Mouse (Mus musculus): Measurements from ENCODE around the gene Nlrp2. TPM values are rescaled to one million over a fixed set of nuclear protein-coding genes. Genes with fewer than 3 reads are reported as not detected.

Nlrp2 gene
- polyA plus RNA-seq (2014; fragmentation: Nextera tagmentation; extraction: Ambion mirVana) = not detected in 2 replicates

GRCm38 (mm10) chr7:5350935-5351334 lies at the start of gene Nlrp2:
Gene Nlrp2 (minus strand): TSS chr7:5351035.
- ATAC-seq (replicated peaks; ENCODE audit: low FRiP score) (no peak), DNase-seq (ENCODE audit: low spot score) (no peak)
- H3K4me2 ChIP-seq (ENCODE audit: low read depth, low read length, severe bottlenecking) = no peak within 1 kb of the TSS
- no peak within 1 kb of the TSS for H3K4me3 ChIP-seq (ENCODE audit: low read depth, low read length)
- 86% methylated on average over 4 of the region's 4 CpGs for WGBS
- H3K36me3 ChIP-seq (ENCODE audit: control insufficient read depth, insufficient read depth, low read length) = no peaks in the 10 kb centered on the region
- no peaks in the 10 kb centered on the region for H3K27me3 ChIP-seq (ENCODE audit: control insufficient read depth, insufficient read depth, low read length)
- no peak within 1 kb of the TSS for H3K27ac ChIP-seq (ENCODE audit: low read depth, low read length)
- no peak within 1 kb of the TSS for H3K9ac ChIP-seq (ENCODE audit: low read length)
- no peaks in the 10 kb centered on the region for H3K4me1 ChIP-seq (replicated peaks; ENCODE audit: control insufficient read depth, insufficient read depth, low read length)
- H3K9me3 ChIP-seq (ENCODE audit: control insufficient read depth, low read length) = peaks cover 23% of the 10 kb centered on the region

- no peaks in the 10 kb centered on the region for H3K4me1 ChIP-seq (replicated peaks; ENCODE audit: control insufficient read depth, insufficient read depth, low read length)
- DNase-seq (ENCODE audit: low spot score) (no peak), ATAC-seq (replicated peaks; ENCODE audit: low FRiP score) (no peak)
- H3K27me3 ChIP-seq (ENCODE audit: control insufficient read depth, insufficient read depth, low read length) = no peaks in the 10 kb centered on the region
- peaks cover 17% of the 10 kb centered on the region; the same call in 1 of the 2 replicates for H3K9me3 ChIP-seq (ENCODE audit: control insufficient read depth, low read length)
- no peak overlapping the region for H3K4me2 ChIP-seq (ENCODE audit: low read depth, low read length, severe bottlenecking)
- H3K9ac ChIP-seq (ENCODE audit: low read length) = no peak overlapping the region
- H3K36me3 ChIP-seq (ENCODE audit: control insufficient read depth, insufficient read depth, low read length) = no peaks in the 10 kb centered on the region
- H3K4me3 ChIP-seq (ENCODE audit: low read depth, low read length) = no peak overlapping the region
- WGBS = 72% methylated on average over 2 of the region's 2 CpGs
- no peak overlapping the region for H3K27ac ChIP-seq (ENCODE audit: low read depth, low read length)
Observed at GRCm38 (mm10) chr7:5366724-5367123, 15.9 kb upstream of the Nlrp2 start.

- no peak for ATAC-seq (replicated peaks; ENCODE audit: low FRiP score)
- peaks cover 17% of the 10 kb centered on the region; the same call in 1 of the 2 replicates for H3K9me3 ChIP-seq (ENCODE audit: control insufficient read depth, low read length)
- H3K27ac ChIP-seq (ENCODE audit: low read depth, low read length) = no peak overlapping the region
Observed at GRCm38 (mm10) chr7:5363599-5363998, 12.8 kb upstream of the Nlrp2 start.

GRCm38 (mm10) chr7:5350237-5350636 lies 598 bp downstream of the Nlrp2 start, which contains the start of gene Gm5065:
Gene Gm5065 (plus strand): TSS chr7:5350537.
- H3K36me3 ChIP-seq (ENCODE audit: control insufficient read depth, insufficient read depth, low read length) = no peaks in the 10 kb centered on the region
- WGBS = 90% methylated on average over 1 of the region's 1 CpGs
- H3K27ac ChIP-seq (ENCODE audit: low read depth, low read length) = no peak within 1 kb of the TSS
- H3K4me1 ChIP-seq (replicated peaks; ENCODE audit: control insufficient read depth, insufficient read depth, low read length) = no peaks in the 10 kb centered on the region
- no peak within 1 kb of the TSS for H3K4me3 ChIP-seq (ENCODE audit: low read depth, low read length)
- H3K9ac ChIP-seq (ENCODE audit: low read length) = no peak within 1 kb of the TSS
- H3K4me2 ChIP-seq (ENCODE audit: low read depth, low read length, severe bottlenecking) = no peak within 1 kb of the TSS
- H3K27me3 ChIP-seq (ENCODE audit: control insufficient read depth, insufficient read depth, low read length) = no peaks in the 10 kb centered on the region
- ATAC-seq (replicated peaks; ENCODE audit: low FRiP score) (no peak), DNase-seq (ENCODE audit: low spot score) (no peak)
- H3K9me3 ChIP-seq (ENCODE audit: control insufficient read depth, low read length) = peaks cover 18% of the 10 kb centered on the region

More at GRCm38 (mm10) chr7:5363599-5363998, 12.8 kb upstream of the Nlrp2 start:
- no peak for DNase-seq (ENCODE audit: low spot score)
- H3K27me3 ChIP-seq (ENCODE audit: control insufficient read depth, insufficient read depth, low read length) = no peaks in the 10 kb centered on the region
- no peaks in the 10 kb centered on the region for H3K36me3 ChIP-seq (ENCODE audit: control insufficient read depth, insufficient read depth, low read length)
- no peak overlapping the region for H3K4me3 ChIP-seq (ENCODE audit: low read depth, low read length)
- H3K9ac ChIP-seq (ENCODE audit: low read length) = no peak overlapping the region
- WGBS = 92% methylated on average over 5 of the region's 5 CpGs
- H3K4me2 ChIP-seq (ENCODE audit: low read depth, low read length, severe bottlenecking) = no peak overlapping the region
- H3K4me1 ChIP-seq (replicated peaks; ENCODE audit: control insufficient read depth, insufficient read depth, low read length) = no peaks in the 10 kb centered on the region

- Histone ChIP-seq H3K4me1 (replicated peaks; ENCODE audit: control insufficient read depth, insufficient read depth, low read length) (no peaks in the 10 kb centered on the region), H3K9ac (ENCODE audit: low read length) (no peak overlapping the region), H3K36me3 (ENCODE audit: control insufficient read depth, insufficient read depth, low read length) (no peaks in the 10 kb centered on the region), H3K27ac (ENCODE audit: low read depth, low read length) (no peak overlapping the region), H3K4me2 (ENCODE audit: low read depth, low read length, severe bottlenecking) (no peak overlapping the region), H3K9me3 (ENCODE audit: control insufficient read depth, low read length) (no peaks in the 10 kb centered on the region; the same call in none of the 2 replicates), H3K27me3 (ENCODE audit: control insufficient read depth, insufficient read depth, low read length) (no peaks in the 10 kb centered on the region), H3K4me3 (ENCODE audit: low read depth, low read length) (no peak overlapping the region)
- 81% methylated on average over 1 of the region's 1 CpGs for WGBS
- DNase-seq (ENCODE audit: low spot score) = no peak
- no peak for ATAC-seq (replicated peaks; ENCODE audit: low FRiP score)
Observed at GRCm38 (mm10) chr7:5327511-5327910, 23.3 kb downstream of the Nlrp2 start.

- WGBS = 54% methylated on average over 1 of the region's 1 CpGs
- H3K4me1 ChIP-seq (replicated peaks; ENCODE audit: control insufficient read depth, insufficient read depth, low read length) = no peaks in the 10 kb centered on the region
- no peak overlapping the region for H3K4me2 ChIP-seq (ENCODE audit: low read depth, low read length, severe bottlenecking)
- no peak overlapping the region for H3K27ac ChIP-seq (ENCODE audit: low read depth, low read length)
- no peaks in the 10 kb centered on the region for H3K36me3 ChIP-seq (ENCODE audit: control insufficient read depth, insufficient read depth, low read length)
- ATAC-seq (replicated peaks; ENCODE audit: low FRiP score) (no peak), DNase-seq (ENCODE audit: low spot score) (no peak)
- H3K9me3 ChIP-seq (ENCODE audit: control insufficient read depth, low read length) = peaks cover 4% of the 10 kb centered on the region; the same call in 1 of the 2 replicates
- no peak overlapping the region for H3K4me3 ChIP-seq (ENCODE audit: low read depth, low read length)
- H3K27me3 ChIP-seq (ENCODE audit: control insufficient read depth, insufficient read depth, low read length) = no peaks in the 10 kb centered on the region
- no peak overlapping the region for H3K9ac ChIP-seq (ENCODE audit: low read length)
Observed at GRCm38 (mm10) chr7:5288281-5288680, 62.6 kb downstream of the Nlrp2 start.

- DNase-seq (ENCODE audit: low spot score) (no peak), ATAC-seq (replicated peaks; ENCODE audit: low FRiP score) (no peak)
- Histone ChIP-seq H3K4me3 (ENCODE audit: low read depth, low read length) (no peak overlapping the region), H3K36me3 (ENCODE audit: control insufficient read depth, insufficient read depth, low read length) (no peaks in the 10 kb centered on the region), H3K4me2 (ENCODE audit: low read depth, low read length, severe bottlenecking) (no peak overlapping the region), H3K27ac (ENCODE audit: low read depth, low read length) (no peak overlapping the region), H3K27me3 (ENCODE audit: control insufficient read depth, insufficient read depth, low read length) (no peaks in the 10 kb centered on the region), H3K4me1 (replicated peaks; ENCODE audit: control insufficient read depth, insufficient read depth, low read length) (no peaks in the 10 kb centered on the region), H3K9ac (ENCODE audit: low read length) (no peak overlapping the region), H3K9me3 (ENCODE audit: control insufficient read depth, low read length) (peaks cover 4% of the 10 kb centered on the region)
- 89% methylated on average over 3 of the region's 3 CpGs for WGBS
Observed at GRCm38 (mm10) chr7:5263051-5263450, 87.8 kb downstream of the Nlrp2 start.

Other genes with a start within 250 kb of the Nlrp2 start
- not detected in 2 replicates for gene Rfpl4, start 234.1 kb downstream of the Nlrp2 start, polyA plus RNA-seq (2014; fragmentation: Nextera tagmentation; extraction: Ambion mirVana)
- gene Rasl2-9, start 225.1 kb downstream of the Nlrp2 start, polyA plus RNA-seq (2014; fragmentation: Nextera tagmentation; extraction: Ambion mirVana) = 0.19 and 0.27 TPM in 2 replicates
- gene Vmn1r55, start 201.4 kb downstream of the Nlrp2 start, polyA plus RNA-seq (2014; fragmentation: Nextera tagmentation; extraction: Ambion mirVana) = not detected in 2 replicates
- gene Vmn1r56, start 154.3 kb downstream of the Nlrp2 start, polyA plus RNA-seq (2014; fragmentation: Nextera tagmentation; extraction: Ambion mirVana) = not detected in 2 replicates
- gene Vmn1r57, start 132.5 kb downstream of the Nlrp2 start, polyA plus RNA-seq (2014; fragmentation: Nextera tagmentation; extraction: Ambion mirVana) = not detected in 2 replicates
- gene Gm5065, start 498 bp downstream of the Nlrp2 start, polyA plus RNA-seq (2014; fragmentation: Nextera tagmentation; extraction: Ambion mirVana) = not detected in 2 replicates
- gene Vmn1r58, start 62.4 kb upstream of the Nlrp2 start, polyA plus RNA-seq (2014; fragmentation: Nextera tagmentation; extraction: Ambion mirVana) = not detected in 2 replicates
- gene Vmn1r59, start 105.7 kb upstream of the Nlrp2 start, polyA plus RNA-seq (2014; fragmentation: Nextera tagmentation; extraction: Ambion mirVana) = not detected in 2 replicates
- gene Vmn2r28, start 142.9 kb upstream of the Nlrp2 start, polyA plus RNA-seq (2014; fragmentation: Nextera tagmentation; extraction: Ambion mirVana) = not detected in 2 replicates
- not detected in 2 replicates for gene Vmn1r60, start 196.3 kb upstream of the Nlrp2 start, polyA plus RNA-seq (2014; fragmentation: Nextera tagmentation; extraction: Ambion mirVana)